Mouse (Mus musculus) T-helper 17 cell (primary cell): ENCODE results near the gene Mybpc1.
"Not testable (repeated sequence)": the region's sequence is repeated elsewhere in the genome, so short reads cannot be mapped to it uniquely, and the experiment has no call there.

Experiments
- in situ Hi-C, 2 experiments: fragments of 300-600 bp; cut with MboI, MseI; formaldehyde crosslinking; loops; 1 replicate in 1 of 2; 2 replicates in 1 of 2; pipeline ENCODE4 v1.15.1; 2025; ENCODE audit warnings: high pct_unique_total_duplicates in 2 of 2

Mybpc1 gene

GRCm38 (mm10) chr10:88557046-88557445 is 47.9 kb downstream of the Mybpc1 start:
- in situ Hi-C loops = loop anchor here in 1 of 2 experiments (10.0 kb wide), 1 partner anchor 168 kb away; no protein-coding TSS in a partner anchor

GRCm38 (mm10) chr10:88552738-88553137 is 52.2 kb downstream of the Mybpc1 start:
- in situ Hi-C loops = loop anchor here in 1 of 2 experiments (10.0 kb wide), 1 partner anchor 172 kb away; no protein-coding TSS in a partner anchor

GRCm38 (mm10) chr10:88550225-88550624 is 54.7 kb downstream of the Mybpc1 start:
- in situ Hi-C loops = loop anchor here in 1 of 2 experiments (10.0 kb wide), 1 partner anchor 175 kb away; no protein-coding TSS in a partner anchor

DNA sequence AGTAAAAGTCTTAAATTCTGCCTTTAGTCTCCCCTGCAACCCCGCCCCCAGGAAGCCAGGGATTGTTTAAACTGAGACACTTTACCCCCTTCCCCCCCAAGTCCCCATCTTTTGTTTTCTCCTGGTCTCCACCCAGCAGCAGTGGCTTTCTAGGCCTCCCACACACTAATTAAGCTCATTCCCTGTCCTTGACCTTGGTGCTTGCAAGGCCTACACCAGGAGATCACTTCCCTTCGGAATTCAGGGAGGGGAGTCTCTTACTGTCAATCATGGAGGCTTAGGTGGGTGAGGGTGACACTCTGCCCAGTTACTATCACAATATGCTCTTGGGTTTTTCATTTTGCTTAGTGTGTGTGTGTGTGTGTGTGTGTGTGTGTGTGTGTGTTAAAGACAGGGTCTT is 57.3 kb downstream of the Mybpc1 start:
- in situ Hi-C loops = loop anchor here in 1 of 2 experiments (25.0 kb wide), 1 partner anchor 165 kb away; no protein-coding TSS in a partner anchor

DNA sequence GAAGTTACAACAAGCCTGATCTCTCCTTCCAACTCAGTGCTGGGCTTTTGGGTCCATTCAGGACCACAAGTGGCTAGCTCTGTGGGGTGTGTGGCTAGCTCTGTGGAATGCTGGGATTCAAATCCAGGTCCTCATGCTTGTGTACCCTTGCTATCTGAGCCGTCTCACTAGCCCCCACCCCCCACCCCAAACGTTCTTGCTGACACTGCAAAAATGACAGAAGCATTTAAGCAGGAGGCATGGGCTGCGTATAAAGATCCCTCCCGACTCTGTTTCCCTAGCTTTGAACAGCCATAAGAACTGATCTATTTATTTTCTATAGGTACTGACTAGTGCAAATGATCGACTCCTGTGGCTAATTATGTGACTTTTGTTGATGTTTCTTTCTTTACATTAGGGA is 74.3 kb downstream of the Mybpc1 start:
- in situ Hi-C loops = loop anchor here in 1 of 2 experiments (25.0 kb wide), 1 partner anchor 182 kb away; no protein-coding TSS in a partner anchor

GRCm38 (mm10) chr10:88524016-88524415 is 80.9 kb downstream of the Mybpc1 start:
- in situ Hi-C loops = no loop called here

DNA sequence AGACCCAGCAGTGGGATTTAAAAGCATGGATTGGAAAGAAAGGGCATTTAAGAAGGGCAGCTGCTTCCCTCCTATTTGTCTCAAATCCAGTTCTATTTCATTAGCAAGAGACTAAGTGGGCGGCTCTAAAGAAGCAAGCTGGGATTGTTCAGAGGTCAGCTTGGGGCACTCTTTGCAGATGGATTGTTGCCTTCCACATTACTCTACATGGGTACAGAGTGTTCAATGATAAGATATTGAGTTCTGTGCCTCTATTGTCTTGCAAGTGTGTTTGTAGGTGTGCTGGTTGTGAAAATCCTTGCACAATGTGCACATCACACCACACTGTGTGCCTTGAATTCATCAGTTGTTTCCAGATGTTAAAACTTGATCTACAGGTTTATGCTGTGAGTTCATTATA is 81.7 kb downstream of the Mybpc1 start:
- in situ Hi-C loops = no loop called here

- in situ Hi-C loops = no loop called here
Measured at GRCm38 (mm10) chr10:88522795-88523194, 82.2 kb downstream of the Mybpc1 start.

DNA sequence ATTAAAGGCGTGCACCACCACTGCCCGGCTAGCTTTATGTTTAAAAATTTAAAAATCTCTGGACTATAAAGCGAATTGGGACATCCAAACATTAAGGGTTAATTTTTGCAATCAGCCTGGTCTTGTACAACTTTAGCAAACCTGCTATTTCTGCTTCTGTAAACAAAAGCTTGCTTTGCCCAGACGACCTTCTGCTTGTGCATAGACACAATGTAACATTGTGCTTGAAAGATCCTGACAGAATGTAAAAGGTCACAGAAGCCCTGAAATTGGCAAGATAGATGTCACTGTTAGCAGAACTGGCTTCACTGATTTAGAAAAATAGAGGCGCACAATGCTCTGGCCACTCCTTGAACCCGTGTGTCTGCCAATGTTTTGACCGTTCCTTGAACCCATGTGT is 89.9 kb downstream of the Mybpc1 start:
- in situ Hi-C loops = not testable (repeated sequence)

DNA sequence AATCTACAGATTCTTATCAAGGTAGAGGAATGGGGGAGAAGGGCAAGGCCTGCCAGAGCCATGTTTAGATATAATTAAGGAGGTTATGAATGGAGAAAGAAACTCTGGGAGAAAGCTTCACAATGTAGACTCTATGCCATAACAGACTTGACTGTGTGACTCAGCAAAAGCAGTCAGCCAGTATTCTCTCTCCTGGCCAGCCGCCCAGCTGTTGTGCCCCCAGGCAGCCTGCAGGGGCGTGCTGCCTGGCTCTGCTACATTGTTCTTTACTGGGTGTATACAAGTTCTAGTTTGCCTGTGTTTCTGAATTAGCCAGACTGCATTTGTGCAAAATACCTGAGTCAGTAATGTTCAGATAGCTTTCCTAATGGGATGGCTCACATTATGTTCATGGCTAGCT is 90.5 kb downstream of the Mybpc1 start:
- in situ Hi-C loops = no loop called here

GRCm38 (mm10) chr10:88513574-88514135 is 91.3 kb downstream of the Mybpc1 start:
- in situ Hi-C loops = no loop called here

DNA sequence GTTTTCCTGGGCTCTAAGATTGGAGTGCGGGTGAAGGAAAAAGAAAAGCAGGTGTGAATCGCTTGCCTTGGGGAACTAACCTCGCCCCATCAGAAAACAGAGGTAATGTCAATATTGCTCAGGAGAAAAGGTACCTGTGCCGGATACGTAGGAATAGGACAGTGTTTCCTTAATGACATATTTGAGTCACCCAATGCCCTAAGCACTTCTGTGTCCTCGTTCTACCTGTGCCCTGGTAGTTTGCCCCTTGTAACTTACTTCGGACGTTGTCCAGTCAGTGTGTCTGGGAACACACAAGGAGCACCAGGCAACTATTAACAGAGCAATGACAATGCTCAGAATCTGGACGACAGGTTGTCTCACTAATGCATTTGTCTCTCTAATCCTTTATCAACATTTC is 93.6 kb downstream of the Mybpc1 start:
- in situ Hi-C loops = no loop called here

DNA sequence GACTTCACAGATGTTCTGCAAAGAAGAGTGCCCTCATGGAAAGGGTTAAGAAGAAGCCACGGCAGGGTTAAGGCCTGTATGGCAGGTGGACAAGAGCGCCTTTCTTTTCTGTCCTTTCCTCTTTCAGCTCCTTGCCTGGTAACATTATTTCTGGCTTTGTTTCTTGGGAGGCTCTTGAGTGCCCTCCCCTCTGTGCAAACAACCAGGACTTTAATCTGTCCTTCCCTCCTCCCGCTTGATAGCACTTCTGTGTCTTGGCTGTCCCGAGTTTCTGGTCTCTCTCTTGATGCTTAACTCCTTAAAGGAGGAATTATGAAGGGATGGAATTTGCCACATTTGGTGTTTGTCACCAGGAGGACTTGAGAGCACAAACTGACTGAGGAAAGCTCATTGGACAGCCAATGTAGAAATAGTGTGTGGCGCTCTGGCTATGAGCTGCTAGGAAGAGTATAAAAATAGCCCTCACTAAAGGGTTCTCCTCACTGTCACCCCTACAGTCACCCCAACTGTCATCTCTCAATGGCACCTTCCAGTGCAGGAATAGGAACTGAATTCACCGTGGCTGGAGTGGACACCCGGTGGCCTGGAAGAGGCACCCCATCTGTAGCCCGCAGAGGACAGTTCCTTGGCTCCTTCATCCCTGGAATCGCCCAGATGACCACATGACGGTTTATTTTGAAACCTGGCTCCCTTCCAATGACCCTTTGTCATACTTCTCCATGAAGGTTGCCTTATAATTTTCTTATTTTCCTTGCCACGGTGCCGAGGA is 94.3 kb downstream of the Mybpc1 start:
- in situ Hi-C loops = no loop called here

DNA sequence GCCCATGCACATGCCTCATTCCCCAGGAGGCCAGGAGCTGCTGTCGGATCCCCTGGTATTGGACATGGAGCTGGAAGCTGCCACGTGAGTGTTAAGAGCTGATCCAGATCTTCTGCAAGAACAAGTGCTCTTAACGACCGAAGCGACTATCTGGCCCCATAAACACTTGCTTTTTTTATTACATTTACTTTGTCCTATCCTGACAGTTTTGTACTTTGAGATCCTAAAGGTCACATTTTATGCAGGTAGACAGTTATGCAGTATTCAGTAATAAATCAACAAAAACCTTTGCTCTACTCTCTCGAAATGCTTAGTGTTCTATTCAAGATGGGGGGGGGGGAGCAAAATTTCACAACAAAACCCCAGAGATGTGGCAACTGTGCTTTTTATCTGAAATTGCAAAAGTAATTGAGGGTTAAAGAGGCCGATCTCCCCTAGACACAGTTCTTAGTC is 97.2 kb downstream of the Mybpc1 start:
- in situ Hi-C loops = loop anchor here in 1 of 2 experiments (10.0 kb wide), 1 partner anchor 83 kb away; no protein-coding TSS in a partner anchor

- in situ Hi-C loops = loop anchor here in 1 of 2 experiments (10.0 kb wide), 1 partner anchor 80 kb away; no protein-coding TSS in a partner anchor
Measured at GRCm38 (mm10) chr10:88505256-88505655, 99.7 kb downstream of the Mybpc1 start.

DNA sequence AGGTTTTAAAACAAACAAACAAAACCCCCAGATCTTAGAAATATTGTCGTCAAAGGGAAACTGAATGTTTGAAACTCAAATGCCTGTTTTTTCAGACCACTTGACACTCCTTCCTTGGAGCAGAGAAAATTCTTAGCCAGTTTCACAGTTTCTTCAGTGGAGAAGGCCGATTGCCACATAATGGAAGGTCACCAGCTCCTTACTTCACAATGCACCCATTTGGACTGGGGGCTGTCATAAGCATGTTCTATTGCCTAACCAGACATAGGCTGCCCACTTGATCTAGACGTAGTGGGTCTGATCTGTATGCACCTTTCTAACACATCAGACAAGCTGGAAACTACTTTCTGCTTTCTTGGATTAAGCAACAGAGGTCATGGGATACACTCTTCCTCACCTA is 100.5 kb downstream of the Mybpc1 start:
- in situ Hi-C loops = loop anchor here in 1 of 2 experiments (5.0 to 10.0 kb wide), 2 partner anchors 80 to 302 kb away; partner anchors contain the start of gene Washc3

DNA sequence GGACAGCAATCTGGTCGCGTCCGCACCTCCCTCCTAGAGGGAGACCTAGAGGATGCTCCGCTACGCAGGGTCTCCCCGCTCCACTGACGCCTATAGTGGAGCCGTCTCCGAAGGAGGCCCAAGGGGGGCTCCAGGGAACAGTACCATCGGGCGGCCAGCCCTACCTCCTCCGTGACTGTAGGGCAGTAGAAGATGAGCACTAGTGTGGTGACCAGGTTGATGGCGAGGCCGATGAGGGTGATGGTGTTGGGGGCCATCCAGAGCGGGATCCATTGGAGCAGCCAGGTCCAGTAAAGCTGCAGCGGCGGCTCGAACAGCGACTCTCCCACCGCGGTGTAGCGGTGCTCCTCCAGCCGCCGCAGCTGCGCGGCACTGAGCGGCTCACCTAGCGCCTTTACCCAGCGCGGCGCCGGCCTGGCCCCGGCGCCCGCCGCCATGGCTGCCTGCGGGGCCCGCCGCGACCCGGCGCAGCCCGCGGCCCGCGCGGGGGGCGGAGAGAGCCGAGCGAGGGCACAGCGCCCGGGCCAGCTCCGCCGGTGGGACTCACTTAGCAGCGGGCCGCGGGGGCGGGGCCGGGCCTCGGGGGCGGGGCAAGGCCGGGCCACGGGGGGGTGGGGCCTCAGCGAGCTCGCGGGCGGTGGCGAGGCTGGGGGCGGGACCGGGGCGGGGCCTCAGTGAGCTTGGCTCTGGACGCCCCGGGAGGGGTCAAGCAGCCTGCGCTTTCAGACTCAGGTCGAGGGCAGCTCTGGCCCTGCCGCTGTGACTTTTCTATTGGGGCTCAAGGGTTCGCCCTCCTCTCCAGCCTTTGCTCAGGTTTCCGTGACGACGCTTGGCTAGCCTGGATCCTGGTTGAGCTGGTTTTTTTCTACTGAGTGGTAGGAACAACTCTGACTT is 101.3 kb downstream of the Mybpc1 start, which contains the start of gene Chpt1:
Chpt1 (minus strand) TSS at position 653 of the 894 bp plus-strand sequence.
- in situ Hi-C loops = loop anchor here in 1 of 2 experiments (5.0 to 10.0 kb wide), 2 partner anchors 79 to 301 kb away; partner anchors contain the start of gene Washc3

- in situ Hi-C loops = loop anchor here in 1 of 2 experiments (5.0 to 10.0 kb wide), 2 partner anchors 78 to 301 kb away; partner anchors contain the start of gene Washc3
Measured at GRCm38 (mm10) chr10:88502919-88503318, 102.0 kb downstream of the Mybpc1 start.

GRCm38 (mm10) chr10:88501886-88502765 is 102.8 kb downstream of the Mybpc1 start:
- in situ Hi-C loops = loop anchor here in 1 of 2 experiments (5.0 to 10.0 kb wide), 2 partner anchors 77 to 300 kb away; partner anchors contain the start of gene Washc3

- in situ Hi-C loops = loop anchor here in 1 of 2 experiments (5.0 to 10.0 kb wide), 2 partner anchors 77 to 299 kb away; partner anchors contain the start of gene Washc3
Measured at GRCm38 (mm10) chr10:88501370-88501769, 103.6 kb downstream of the Mybpc1 start.
